Mouse (Mus musculus) lung, adult 2 months (tissue): ENCODE data around the gene Gpr22.

Experiments used
- CTCF ChIP-seq: fragments of 200-500 bp; IDR thresholded peaks from 2 replicates; pipeline ENCODE4 v1.5.1; 2011; ENCODE audit warnings: mild to moderate bottlenecking, low read length, control low read depth; ENCODE audit not compliant: insufficient read depth
- POLR2A ChIP-seq: fragments of 200-500 bp; IDR thresholded peaks from 2 replicates; pipeline ENCODE4 v1.6.1; 2011; ENCODE audit warnings: low read depth, mild to moderate bottlenecking, control low read depth, low read length, borderline replicate concordance; ENCODE audit errors: extremely low read depth

GRCm38 (mm10) chr12:31712727-31713126, 1.0 kb downstream of the Gpr22 start:
- TF ChIP-seq POLR2A (no peak), CTCF (no peak)
